Mouse (Mus musculus) forebrain, embryonic 11.5 days (tissue): ENCODE measurements around the gene Phactr3. TPM values are rescaled to one million over a fixed set of nuclear protein-coding genes. Genes with fewer than 3 reads are reported as not detected.

ENCODE experiments used
- ATAC-seq: fragments of 200-750 bp; cut with Nextera tagmentation; replicated peaks from 2 replicates; pipeline ENCODE4 v1.8.0; 2017; ENCODE audit warnings: moderate TSS enrichment; ENCODE audit not compliant: low FRiP score
- DNase-seq: peaks from one replicate; pipeline ENCODE4 v3.0.0-alpha.2; 2017; ENCODE audit warnings: low spot score
- H3K27ac ChIP-seq: fragments of 300-500 bp; sonication (generic); 2 replicates; pipeline ENCODE4 v1.5.1; 2014; ENCODE audit warnings: low read depth, low read length
- H3K27me3 ChIP-seq: fragments of 300-500 bp; sonication (generic); 2 replicates; pipeline ENCODE4 v1.6.1; 2014; ENCODE audit warnings: mild to moderate bottlenecking, low read length, mixed read lengths; ENCODE audit not compliant: control insufficient read depth, insufficient read depth
- H3K36me3 ChIP-seq: fragments of 300-500 bp; sonication (generic); 2 replicates; pipeline ENCODE4 v1.6.1; 2014; ENCODE audit warnings: mild to moderate bottlenecking, low read length, moderate library complexity, mixed read lengths; ENCODE audit not compliant: control insufficient read depth, insufficient read depth
- H3K4me1 ChIP-seq: fragments of 300-500 bp; sonication (generic); replicated peaks from 2 replicates; pipeline ENCODE4 v1.6.1; 2014; ENCODE audit warnings: low read length, mixed read lengths; ENCODE audit not compliant: control insufficient read depth, insufficient read depth
- H3K4me2 ChIP-seq: fragments of 300-500 bp; sonication (generic); 2 replicates; pipeline ENCODE4 v1.6.1; 2014; ENCODE audit warnings: low read depth, mild to moderate bottlenecking, low read length, moderate library complexity, mixed read lengths; ENCODE audit not compliant: severe bottlenecking
- H3K4me3 ChIP-seq: fragments of 300-500 bp; sonication (generic); 2 replicates; pipeline ENCODE4 v1.5.1; 2014; ENCODE audit warnings: low read depth, low read length
- H3K9ac ChIP-seq: fragments of 300-500 bp; sonication (generic); 2 replicates; pipeline ENCODE4 v1.6.1; 2014; ENCODE audit warnings: low read length
- H3K9me3 ChIP-seq: fragments of 300-500 bp; sonication (generic); 2 replicates; pipeline ENCODE4 v1.6.1; 2016; ENCODE audit warnings: low read length, mixed read lengths; ENCODE audit not compliant: control insufficient read depth
- WGBS: fragments of 180-500 bp; shearing (Covaris S2); extraction: QIAGEN DNeasy Blood & Tissue Kit; methylation state at CpG from one replicate; pipeline ENCODE4 v1.1.7; 2014; 5-methylcytosine and 5-hydroxymethylcytosine counted together
- polyA plus RNA-seq: library from polyadenylated mRNA; unstranded; fragments of >200 nt; fragmentation: Nextera tagmentation; extraction: Ambion mirVana; gene quantifications from 2 replicates; pipeline ENCODE4 v1.2.1, GENCODE M21; 2014

The Phactr3 gene
- polyA plus RNA-seq, 1 experiment from 2014 or later: 13.5 TPM

DNA sequence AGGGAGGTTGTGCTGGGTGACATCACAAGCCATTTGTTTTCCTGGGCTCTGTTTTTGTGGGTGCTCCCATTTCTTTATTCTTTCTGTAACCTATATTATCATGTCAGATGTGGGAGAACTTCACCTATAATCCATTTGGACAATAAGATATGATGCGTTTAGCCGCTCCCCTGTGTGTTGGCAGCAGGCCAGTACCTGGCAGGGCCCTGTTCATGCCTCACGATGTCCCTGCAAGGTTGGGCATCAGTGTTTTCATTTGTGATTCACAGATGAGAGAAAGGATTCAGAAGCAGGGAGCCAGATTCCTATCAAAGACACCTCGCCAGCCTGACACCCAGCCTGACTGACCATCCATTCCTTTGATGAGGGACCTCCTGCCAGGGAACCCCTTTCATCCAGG is 99.7 kb downstream of the Phactr3 start:
- H3K27me3 ChIP-seq: no peaks in the 10 kb centered on the region
- no peaks in the 10 kb centered on the region for H3K4me1 ChIP-seq
- 77% methylated on average over 4 of the region's 4 CpGs for WGBS
- DNase-seq (no peak), ATAC-seq (no peak)
- no peaks in the 10 kb centered on the region for H3K9me3 ChIP-seq
- no peak overlapping the region for H3K4me2 ChIP-seq
- no peak overlapping the region for H3K27ac ChIP-seq
- no peak overlapping the region for H3K9ac ChIP-seq
- H3K36me3 ChIP-seq: no peaks in the 10 kb centered on the region
- no peak overlapping the region for H3K4me3 ChIP-seq

- no peaks in the 10 kb centered on the region for H3K9me3 ChIP-seq
- no peak overlapping the region for H3K9ac ChIP-seq
- H3K4me2 ChIP-seq: no peak overlapping the region
- no peaks in the 10 kb centered on the region for H3K27me3 ChIP-seq
- WGBS: 78% methylated on average over 5 of the region's 5 CpGs
- no peaks in the 10 kb centered on the region for H3K4me1 ChIP-seq
- no peak overlapping the region for H3K4me3 ChIP-seq
- no peak for ATAC-seq
- DNase-seq: no peak
- no peaks in the 10 kb centered on the region for H3K36me3 ChIP-seq
- no peak overlapping the region for H3K27ac ChIP-seq
Measured at GRCm38 (mm10) chr2:178219454-178220147, 100.8 kb downstream of the Phactr3 start.

DNA sequence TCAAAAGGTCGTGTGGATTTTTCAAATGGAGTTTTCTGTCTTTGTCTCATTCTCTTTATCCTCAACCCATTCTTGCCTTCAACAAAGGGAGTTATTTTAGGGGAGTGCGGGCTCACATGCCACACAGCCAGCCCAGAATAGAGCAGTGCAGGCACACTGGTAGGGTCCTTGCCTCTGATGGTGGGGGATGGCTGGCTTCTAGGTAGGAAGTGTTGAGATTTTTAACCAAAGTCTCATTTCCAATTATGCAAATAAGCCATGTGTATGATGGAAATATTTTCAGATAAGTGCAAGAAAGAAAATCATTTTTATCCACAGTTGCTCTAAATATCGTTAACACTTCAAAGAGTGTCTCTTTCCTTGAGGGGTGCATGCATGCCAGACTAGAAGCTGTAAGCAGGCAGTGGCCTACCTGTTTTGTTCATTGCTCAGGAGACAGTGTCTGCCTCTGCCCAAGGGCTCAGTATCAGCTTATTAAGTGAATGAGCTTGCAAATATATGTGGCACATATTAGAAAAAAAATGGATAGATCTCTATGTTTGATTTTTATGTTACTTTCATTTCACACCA is 101.5 kb downstream of the Phactr3 start:
- ATAC-seq: no peak
- 62% methylated on average over 3 of the region's 3 CpGs for WGBS

GRCm38 (mm10) chr2:178221003-178221402 is 102.2 kb downstream of the Phactr3 start:
- H3K4me1 ChIP-seq: no peaks in the 10 kb centered on the region
- H3K9me3 ChIP-seq: no peaks in the 10 kb centered on the region
- WGBS: 95% methylated on average over 3 of the region's 3 CpGs
- H3K27me3 ChIP-seq: no peaks in the 10 kb centered on the region
- ATAC-seq: peak; percentile 61
- DNase-seq: no peak
- H3K9ac ChIP-seq: no peak overlapping the region
- H3K4me3 ChIP-seq: no peak overlapping the region
- no peaks in the 10 kb centered on the region for H3K36me3 ChIP-seq
- H3K27ac ChIP-seq: no peak overlapping the region
- H3K4me2 ChIP-seq: no peak overlapping the region

More for the DNA sequence above, 101.5 kb downstream of the Phactr3 start:
- H3K36me3 ChIP-seq: no peaks in the 10 kb centered on the region
- no peak for DNase-seq
- no peaks in the 10 kb centered on the region for H3K4me1 ChIP-seq
- H3K4me3 ChIP-seq: no peak overlapping the region
- no peaks in the 10 kb centered on the region for H3K9me3 ChIP-seq
- H3K27me3 ChIP-seq: no peaks in the 10 kb centered on the region
- no peak overlapping the region for H3K4me2 ChIP-seq
- H3K27ac ChIP-seq: no peak overlapping the region
- H3K9ac ChIP-seq: no peak overlapping the region

DNA sequence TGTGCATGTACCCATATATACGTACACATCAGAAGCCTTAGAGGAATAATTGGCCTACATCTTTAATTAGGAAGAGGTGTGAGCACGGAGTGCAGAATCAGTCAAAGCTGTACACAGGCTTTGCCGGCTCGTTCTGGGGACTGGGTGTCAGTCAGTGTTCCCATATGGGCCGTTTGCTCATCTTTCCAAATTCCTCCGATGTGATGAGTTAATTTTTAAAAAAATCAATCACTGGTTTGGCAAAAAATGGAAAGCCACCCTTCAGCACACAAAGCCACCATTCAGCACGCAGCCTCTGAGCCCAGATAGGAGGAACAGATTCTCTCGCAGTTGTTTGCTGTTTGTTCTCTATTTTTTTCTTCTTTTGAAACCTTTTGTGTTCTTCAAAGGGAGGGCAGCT is 110.5 kb downstream of the Phactr3 start:
- Histone ChIP-seq H3K9me3 (no peaks in the 10 kb centered on the region; the same call in 1 of the 2 replicates), H3K9ac (no peak overlapping the region), H3K27ac (no peak overlapping the region), H3K4me3 (no peak overlapping the region), H3K36me3 (no peaks in the 10 kb centered on the region), H3K27me3 (no peaks in the 10 kb centered on the region), H3K4me2 (no peak overlapping the region), H3K4me1 (no peaks in the 10 kb centered on the region)
- 76% methylated on average over 8 of the region's 8 CpGs for WGBS
- ATAC-seq (no peak), DNase-seq (no peak)

DNA sequence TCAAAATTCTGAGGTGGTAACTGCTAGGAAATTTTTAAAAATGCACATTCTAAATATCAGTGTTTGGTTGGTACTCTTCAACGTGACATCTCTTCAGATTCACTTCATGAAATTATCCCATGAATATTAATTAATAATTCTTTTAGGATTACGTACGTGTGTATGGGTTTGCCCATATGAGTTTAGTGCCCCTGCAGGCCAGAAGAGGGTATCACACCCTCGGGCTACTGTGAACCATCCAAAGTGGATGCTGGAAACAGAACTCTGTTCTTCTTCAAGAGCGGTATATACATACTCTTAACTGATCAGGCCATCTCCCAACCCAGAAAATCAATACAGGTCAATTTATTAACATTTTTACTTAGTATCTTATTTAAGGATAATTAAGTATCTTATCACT is 114.7 kb downstream of the Phactr3 start:
- Histone ChIP-seq H3K4me3 (no peak overlapping the region), H3K27ac (no peak overlapping the region), H3K36me3 (no peaks in the 10 kb centered on the region), H3K27me3 (no peaks in the 10 kb centered on the region), H3K9ac (no peak overlapping the region), H3K4me1 (no peaks in the 10 kb centered on the region), H3K9me3 (no peaks in the 10 kb centered on the region; the same call in 1 of the 2 replicates), H3K4me2 (no peak overlapping the region)
- DNase-seq: no peak
- whole genome bisulfite sequencing: 77% methylated on average over 5 of the region's 5 CpGs
- no peak for ATAC-seq

DNA sequence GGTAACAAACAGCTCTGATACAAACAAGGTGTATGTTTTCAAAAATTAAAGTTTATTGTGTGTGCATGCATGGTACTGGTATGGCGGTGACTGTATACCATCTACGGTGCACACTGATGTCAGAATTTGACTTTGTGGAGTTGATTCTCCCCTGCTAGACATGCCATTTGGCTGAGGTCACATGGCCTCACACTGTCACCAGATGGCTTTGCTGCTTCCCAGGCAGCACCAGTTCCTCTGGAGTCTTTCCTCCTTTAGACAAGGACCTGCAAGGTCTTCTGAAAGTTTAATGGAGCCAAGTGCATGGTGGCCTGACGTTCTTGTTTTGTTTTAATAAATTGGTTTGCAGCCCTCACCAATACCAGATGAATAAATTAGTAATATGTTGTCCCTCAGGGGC is 118.3 kb downstream of the Phactr3 start:
- Histone ChIP-seq H3K4me2 (no peak overlapping the region), H3K4me1 (no peaks in the 10 kb centered on the region), H3K27ac (no peak overlapping the region), H3K36me3 (no peaks in the 10 kb centered on the region), H3K9ac (no peak overlapping the region), H3K4me3 (no peak overlapping the region), H3K27me3 (no peaks in the 10 kb centered on the region), H3K9me3 (no peaks in the 10 kb centered on the region)
- 89% methylated on average over 3 of the region's 3 CpGs for WGBS
- ATAC-seq: no peak
- no peak for DNase-seq

GRCm38 (mm10) chr2:178238503-178238902 is 119.7 kb downstream of the Phactr3 start:
- WGBS: 86% methylated on average over 2 of the region's 2 CpGs

GRCm38 (mm10) chr2:178240886-178241285 is 122.1 kb downstream of the Phactr3 start:
- Histone ChIP-seq H3K4me3 (no peak overlapping the region), H3K9ac (no peak overlapping the region), H3K27me3 (no peaks in the 10 kb centered on the region), H3K36me3 (no peaks in the 10 kb centered on the region), H3K27ac (no peak overlapping the region), H3K4me1 (no peaks in the 10 kb centered on the region), H3K4me2 (no peak overlapping the region), H3K9me3 (no peaks in the 10 kb centered on the region)
- ATAC-seq: no peak
- WGBS: 70% methylated on average over 8 of the region's 8 CpGs
- DNase-seq: no peak

More at GRCm38 (mm10) chr2:178238503-178238902, 119.7 kb downstream of the Phactr3 start:
- H3K27ac ChIP-seq: no peak overlapping the region
- no peak for ATAC-seq
- H3K27me3 ChIP-seq: no peaks in the 10 kb centered on the region
- no peaks in the 10 kb centered on the region for H3K4me1 ChIP-seq
- H3K9ac ChIP-seq: no peak overlapping the region
- H3K4me3 ChIP-seq: no peak overlapping the region
- no peak overlapping the region for H3K4me2 ChIP-seq
- DNase-seq: no peak
- H3K9me3 ChIP-seq: no peaks in the 10 kb centered on the region
- H3K36me3 ChIP-seq: no peaks in the 10 kb centered on the region
